In the genomic region with DNA sequence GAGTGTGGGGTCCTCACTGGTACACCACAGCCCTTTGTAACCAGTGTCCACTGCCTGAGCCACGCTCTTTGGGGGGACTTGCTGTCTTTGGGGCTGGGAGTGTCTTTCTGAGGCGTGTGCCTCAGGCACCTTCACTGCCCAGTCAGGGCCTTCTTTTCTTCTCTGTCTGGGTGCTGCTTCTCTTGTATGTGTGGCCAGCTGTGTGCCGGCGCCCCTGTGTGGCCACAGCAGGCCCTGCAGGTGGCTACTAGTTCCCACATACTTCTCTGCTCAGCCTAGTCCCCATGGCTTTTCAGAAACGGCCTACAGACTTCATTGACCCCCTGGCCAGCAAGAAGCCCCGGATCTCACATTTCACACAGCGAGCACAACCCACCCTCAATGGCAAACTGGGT, we compare ENCODE assay signal across 9 mouse cellular contexts. TPM values are rescaled to one million over a fixed set of nuclear protein-coding genes. Genes with fewer than 3 reads are reported as not detected.
A peak's percentile ranks its signal among the peaks of the same experiment; 100 is the strongest.
DNase-seq lines count a peak whose midpoint lies in the region; ATAC-seq and TF ChIP-seq lines count a peak whose summit lies in the region.
"Had no signal": no experiment of that assay in that cellular context is flagged by ENCODE, and none has a peak within 500 bp of the region (broad histone marks: within the 10 kb centered on the region; RNA-seq: fewer than 3 reads in every experiment).

No protein-coding gene starts in this region.

- no peak overlapping the region for H3K4me3 ChIP-seq in heart, embryonic 12.5 days
- no peak overlapping the region for H3K4me3 ChIP-seq in heart, postnatal 0 days (ENCODE audit: low read depth, low read length)
- H3K4me3 ChIP-seq in stomach, embryonic 15.5 days (replicated peaks): no peak overlapping the region

- peaks cover 86% of the 10 kb centered on the region for H3K36me3 ChIP-seq in heart, embryonic 12.5 days
- H3K36me3 ChIP-seq in heart, postnatal 0 days (replicated peaks; ENCODE audit: control insufficient read depth, insufficient read depth, low read length): peaks cover 90% of the 10 kb centered on the region
- H3K36me3 ChIP-seq in stomach, embryonic 15.5 days: peaks cover 57% of the 10 kb centered on the region

- no peak overlapping the region for H3K9ac ChIP-seq in heart, embryonic 12.5 days
- H3K9ac ChIP-seq in heart, postnatal 0 days (replicated peaks; ENCODE audit: low read depth, low read length): no peak overlapping the region
- H3K9ac ChIP-seq in stomach, embryonic 15.5 days: no peak overlapping the region

- DNase-seq in heart, adult 11 months: peak; percentile 97
- peak; percentile 76 for DNase-seq in MN1 (ENCODE audit: low spot score)
- peak; percentile 36 for DNase-seq in embryo, embryonic 9.5 days (ENCODE audit: extremely low spot score)
- DNase-seq in heart, postnatal 0 days (ENCODE audit: low spot score): no peak
- DNase-seq in kidney, postnatal 10 days: peak; percentile 84

- WGBS in heart, embryonic 12.5 days: 36% methylated on average over 7 of the region's 7 CpGs
- 32% methylated on average over 7 of the region's 7 CpGs for WGBS in heart, postnatal 0 days
- 38% methylated on average over 7 of the region's 7 CpGs for WGBS in stomach, embryonic 15.5 days

- peaks cover 6% of the 10 kb centered on the region for H3K4me1 ChIP-seq in heart, embryonic 12.5 days (replicated peaks)
- no peaks in the 10 kb centered on the region for H3K4me1 ChIP-seq in heart, postnatal 0 days (ENCODE audit: control insufficient read depth, insufficient read depth)
- no peaks in the 10 kb centered on the region for H3K4me1 ChIP-seq in stomach, embryonic 15.5 days

- no peaks in the 10 kb centered on the region for H3K9me3 ChIP-seq in heart, embryonic 12.5 days (replicated peaks)
- H3K9me3 ChIP-seq in heart, postnatal 0 days (replicated peaks; ENCODE audit: control insufficient read depth, low read length): no peaks in the 10 kb centered on the region
- no peaks in the 10 kb centered on the region for H3K9me3 ChIP-seq in stomach, embryonic 15.5 days

- ATAC-seq in heart, embryonic 12.5 days (ENCODE audit: insufficient number of reproducible peaks, low FRiP score): no peak
- peak; percentile 82 for ATAC-seq in heart, postnatal 0 days (ENCODE audit: insufficient read depth, low read depth)
- peak; percentile 97 for ATAC-seq in megakaryocyte, adult 5-6 weeks (ENCODE audit: poor library complexity, severe bottlenecking)
- ATAC-seq in stomach, embryonic 15.5 days (ENCODE audit: insufficient read depth, low FRiP score, low read depth): peak; percentile 46; the same call in 1 of the 2 replicates

- H3K4me2 ChIP-seq in heart, embryonic 12.5 days: no peak overlapping the region
- no peak overlapping the region for H3K4me2 ChIP-seq in heart, postnatal 0 days (ENCODE audit: low read depth, low read length)
- no peak overlapping the region for H3K4me2 ChIP-seq in stomach, embryonic 15.5 days

- no peaks in the 10 kb centered on the region for H3K27me3 ChIP-seq in heart, embryonic 12.5 days (replicated peaks)
- no peaks in the 10 kb centered on the region for H3K27me3 ChIP-seq in heart, postnatal 0 days (ENCODE audit: control insufficient read depth, insufficient read depth, low read length)
- no peaks in the 10 kb centered on the region for H3K27me3 ChIP-seq in stomach, embryonic 15.5 days (replicated peaks)

- peak; percentile 85 for TF ChIP-seq CTCF in heart, postnatal 0 days (IDR thresholded peaks at IDR 0.05; ENCODE audit: low read depth)

- no peak overlapping the region for H3K27ac ChIP-seq in heart, embryonic 12.5 days (ENCODE audit: poor library complexity, severe bottlenecking)
- no peak overlapping the region for H3K27ac ChIP-seq in heart, postnatal 0 days (ENCODE audit: low read depth)
- no peak overlapping the region for H3K27ac ChIP-seq in stomach, embryonic 15.5 days

- no peak for TF ChIP-seq EP300 in heart, postnatal 0 days (IDR thresholded peaks at IDR 0.05; ENCODE audit: low read depth)

RNA-seq across cellular contexts. Expression of a gene that starts 8.9 kb away (rescaled TPM):
- polyA plus RNA-seq in heart, embryonic 12.5 days (2016; fragmentation: Nextera tagmentation; extraction: Ambion mirVana): 138 and 142 TPM in 2 replicates
- 111 and 125 TPM in 2 replicates for total RNA-seq in heart, postnatal 0 days (2014; rRNA removed; ENCODE audit: low replicate concordance)
- 53.3 and 59.6 TPM in 2 replicates for polyA plus RNA-seq in heart, postnatal 0 days (2015; fragmentation: Nextera tagmentation; extraction: Ambion mirVana)
- 11.8 and 11.9 TPM in 2 replicates for total RNA-seq in megakaryocyte, adult 5-6 weeks (2015)
- total RNA-seq in megakaryocyte, adult 5-6 weeks (2017): 13.9 and 15.7 TPM in 2 replicates
- 127 and 133 TPM in 2 replicates for polyA plus RNA-seq in stomach, embryonic 15.5 days (2015; fragmentation: Nextera tagmentation; extraction: Ambion mirVana)

RNA-seq across cellular contexts. Expression of a gene that starts 23.4 kb away (rescaled TPM):
- 76.0 and 78.6 TPM in 2 replicates for polyA plus RNA-seq in heart, embryonic 12.5 days (2016; fragmentation: Nextera tagmentation; extraction: Ambion mirVana)
- total RNA-seq in heart, postnatal 0 days (2014; rRNA removed; ENCODE audit: low replicate concordance): 107 and 143 TPM in 2 replicates
- 55.6 and 57.3 TPM in 2 replicates for polyA plus RNA-seq in heart, postnatal 0 days (2015; fragmentation: Nextera tagmentation; extraction: Ambion mirVana)
- 35.7 and 38.2 TPM in 2 replicates for total RNA-seq in megakaryocyte, adult 5-6 weeks (2015)
- 61.3 and 76.1 TPM in 2 replicates for total RNA-seq in megakaryocyte, adult 5-6 weeks (2017)
- 104 and 117 TPM in 2 replicates for polyA plus RNA-seq in stomach, embryonic 15.5 days (2015; fragmentation: Nextera tagmentation; extraction: Ambion mirVana)

RNA-seq across cellular contexts. Expression of a gene that starts 30.7 kb away (rescaled TPM):
- 0.65 and 0.71 TPM in 2 replicates for polyA plus RNA-seq in heart, embryonic 12.5 days (2016; fragmentation: Nextera tagmentation; extraction: Ambion mirVana)
- 1.5 and 2.2 TPM in 2 replicates for total RNA-seq in heart, postnatal 0 days (2014; rRNA removed; ENCODE audit: low replicate concordance)
- 1.3 and 1.6 TPM in 2 replicates for polyA plus RNA-seq in heart, postnatal 0 days (2015; fragmentation: Nextera tagmentation; extraction: Ambion mirVana)
- 62.2 and 64.6 TPM in 2 replicates for total RNA-seq in megakaryocyte, adult 5-6 weeks (2015)
- 29.3 and 33.8 TPM in 2 replicates for total RNA-seq in megakaryocyte, adult 5-6 weeks (2017)
- 3.7 and 3.9 TPM in 2 replicates for polyA plus RNA-seq in stomach, embryonic 15.5 days (2015; fragmentation: Nextera tagmentation; extraction: Ambion mirVana)

RNA-seq across cellular contexts. Expression of a gene that starts 46.0 kb away (rescaled TPM):
- 13.5 and 14.7 TPM in 2 replicates for polyA plus RNA-seq in heart, embryonic 12.5 days (2016; fragmentation: Nextera tagmentation; extraction: Ambion mirVana)
- 7.3 and 13.9 TPM in 2 replicates for total RNA-seq in heart, postnatal 0 days (2014; rRNA removed; ENCODE audit: low replicate concordance)
- 7.9 and 9.1 TPM in 2 replicates for polyA plus RNA-seq in heart, postnatal 0 days (2015; fragmentation: Nextera tagmentation; extraction: Ambion mirVana)
- 9.3 and 12.5 TPM in 2 replicates for total RNA-seq in megakaryocyte, adult 5-6 weeks (2015)
- 11.1 and 11.9 TPM in 2 replicates for total RNA-seq in megakaryocyte, adult 5-6 weeks (2017)
- polyA plus RNA-seq in stomach, embryonic 15.5 days (2015; fragmentation: Nextera tagmentation; extraction: Ambion mirVana): 16.1 and 17.7 TPM in 2 replicates

RNA-seq across cellular contexts. Expression of a gene that starts 47.0 kb away (rescaled TPM):
- 1.0 and 1.1 TPM in 2 replicates for polyA plus RNA-seq in heart, embryonic 12.5 days (2016; fragmentation: Nextera tagmentation; extraction: Ambion mirVana)
- 0.15 and 5.4 TPM in 2 replicates for total RNA-seq in heart, postnatal 0 days (2014; rRNA removed; ENCODE audit: low replicate concordance)
- 1.4 and 1.7 TPM in 2 replicates for polyA plus RNA-seq in heart, postnatal 0 days (2015; fragmentation: Nextera tagmentation; extraction: Ambion mirVana)
- total RNA-seq in megakaryocyte, adult 5-6 weeks (2015): not detected in 2 replicates
- not detected in 2 replicates for total RNA-seq in megakaryocyte, adult 5-6 weeks (2017)
- polyA plus RNA-seq in stomach, embryonic 15.5 days (2015; fragmentation: Nextera tagmentation; extraction: Ambion mirVana): 0.95 and 1.4 TPM in 2 replicates
- total RNA-seq: left cerebral cortex, postnatal 10 days had no signal
